Mouse (Mus musculus) liver, postnatal 0 days (tissue): ENCODE results near the gene 4933425L06Rik.

Experiments used
- CTCF ChIP-seq: sonication (generic); IDR thresholded peaks from 2 replicates; pipeline ENCODE4 v1.5.1; 2016; ENCODE audit warnings: antibody characterized with exemption, low read depth
- EP300 ChIP-seq: IDR thresholded peaks from 2 replicates; pipeline ENCODE4 v1.6.1; 2016; ENCODE audit warnings: antibody characterized with exemption, low read depth, mild to moderate bottlenecking

DNA sequence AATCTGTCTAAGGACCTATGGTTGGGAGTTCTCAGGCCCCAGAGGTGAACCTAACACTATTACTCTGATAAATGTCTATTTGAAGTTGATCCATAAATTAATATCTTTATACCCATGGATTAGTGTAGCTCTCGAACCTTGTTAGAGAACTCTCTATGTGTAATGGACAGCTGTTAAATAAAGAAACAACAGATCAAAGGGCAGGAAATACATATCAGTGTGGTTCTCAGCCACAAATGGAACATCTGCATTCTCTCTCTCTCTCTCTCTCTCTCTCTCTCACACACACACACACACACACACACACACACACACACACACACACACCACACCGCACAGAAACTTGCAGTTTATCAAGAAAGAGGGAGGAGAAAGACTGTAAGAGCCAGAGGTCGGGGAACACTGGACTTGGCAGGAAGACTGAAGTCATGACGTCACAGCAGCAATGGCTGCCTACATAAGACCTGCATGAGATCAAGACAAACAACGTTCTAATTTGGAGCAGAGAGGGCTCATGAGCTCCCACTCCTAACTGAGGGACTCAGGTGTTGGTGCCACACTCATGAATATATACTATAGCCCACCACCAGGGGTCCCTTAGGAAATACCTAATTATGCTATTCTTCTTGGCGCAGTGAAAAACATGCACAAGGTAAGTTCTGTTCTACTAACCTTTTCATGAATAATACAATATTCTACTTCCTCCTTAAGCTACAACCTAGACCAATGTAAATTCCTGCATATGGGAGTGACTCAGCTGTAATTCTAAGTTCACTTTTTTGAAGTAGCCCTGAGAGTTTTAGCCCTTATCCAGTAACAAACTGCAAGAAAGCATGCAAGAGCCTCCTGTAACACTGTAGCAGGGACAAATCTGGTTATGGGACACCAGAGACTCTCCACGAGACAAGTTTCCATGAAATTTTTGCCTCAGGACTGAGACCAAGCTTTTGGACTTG lies 14.8 kb upstream of the 4933425L06Rik start:
- TF ChIP-seq CTCF (no peak), EP300 (no peak)
